Mouse (Mus musculus): ENCODE measurements around the gene Acbd3. TPM values are rescaled to one million over a fixed set of nuclear protein-coding genes. Genes with fewer than 3 reads are reported as not detected.

The Acbd3 gene
- polyA plus RNA-seq (2016; fragmentation: Nextera tagmentation; extraction: Ambion mirVana): 29.2 and 29.7 TPM in 2 replicates

GRCm38 (mm10) chr1:180725704-180726179 lies at the start of gene Acbd3:
Gene Acbd3, plus strand, starts transcription at chr1:180726043.
- no peaks in the 10 kb centered on the region for H3K9me3 ChIP-seq (replicated peaks)
- peak within 1 kb of the TSS; percentile 93 for H3K27ac ChIP-seq (ENCODE audit: poor library complexity, severe bottlenecking)
- H3K4me1 ChIP-seq (replicated peaks): peaks cover 33% of the 10 kb centered on the region
- peak within 1 kb of the TSS; percentile 83 for H3K4me3 ChIP-seq
- peak within 1 kb of the TSS; percentile 86 for H3K4me2 ChIP-seq
- H3K9ac ChIP-seq: peak within 1 kb of the TSS; percentile 94
- 0% methylated on average over 52 of the region's 52 CpGs for WGBS
- no peaks in the 10 kb centered on the region for H3K27me3 ChIP-seq (replicated peaks)
- no peaks in the 10 kb centered on the region for H3K36me3 ChIP-seq
- ATAC-seq (ENCODE audit: insufficient number of reproducible peaks, low FRiP score): peak; percentile 97

GRCm38 (mm10) chr1:180691284-180691683 lies 34.6 kb upstream of the Acbd3 start:
- WGBS: 83% methylated on average over 7 of the region's 7 CpGs
- Histone ChIP-seq H3K9ac (no peak overlapping the region), H3K9me3 (replicated peaks) (no peaks in the 10 kb centered on the region), H3K4me1 (replicated peaks) (peaks cover 1% of the 10 kb centered on the region; the same call in 1 of the 2 replicates), H3K36me3 (peaks cover 43% of the 10 kb centered on the region), H3K4me2 (no peak overlapping the region), H3K27ac (ENCODE audit: poor library complexity, severe bottlenecking) (no peak overlapping the region), H3K27me3 (replicated peaks) (peaks cover 21% of the 10 kb centered on the region), H3K4me3 (no peak overlapping the region)
- ATAC-seq (ENCODE audit: insufficient number of reproducible peaks, low FRiP score): no peak

- peak within 1 kb of the TSS; percentile 59 for H3K9ac ChIP-seq
- H3K27ac ChIP-seq (ENCODE audit: poor library complexity, severe bottlenecking): no peak within 1 kb of the TSS
- H3K4me2 ChIP-seq: peak within 1 kb of the TSS; percentile 77
- H3K9me3 ChIP-seq (replicated peaks): no peaks in the 10 kb centered on the region
- H3K4me3 ChIP-seq: peak within 1 kb of the TSS; percentile 52
- no peak for ATAC-seq (ENCODE audit: insufficient number of reproducible peaks, low FRiP score)
- H3K27me3 ChIP-seq (replicated peaks): peaks cover 58% of the 10 kb centered on the region
- peaks cover 7% of the 10 kb centered on the region for H3K36me3 ChIP-seq
- WGBS: under 1% methylated on average over 78 of the region's 79 CpGs
- H3K4me1 ChIP-seq (replicated peaks): peaks cover 12% of the 10 kb centered on the region; the same call in 1 of the 2 replicates
Observed at GRCm38 (mm10) chr1:180696626-180697352, 29.1 kb upstream of the Acbd3 start, which contains the start of gene Mixl1. Gene Mixl1, minus strand, starts transcription at chr1:180697034.

GRCm38 (mm10) chr1:180698063-180698462 lies 27.8 kb upstream of the Acbd3 start:
- no peak overlapping the region for H3K27ac ChIP-seq (ENCODE audit: poor library complexity, severe bottlenecking)
- H3K27me3 ChIP-seq (replicated peaks): peaks cover 63% of the 10 kb centered on the region
- WGBS: 55% methylated on average over 5 of the region's 5 CpGs
- no peak overlapping the region for H3K4me3 ChIP-seq
- no peaks in the 10 kb centered on the region for H3K9me3 ChIP-seq (replicated peaks)
- ATAC-seq (ENCODE audit: insufficient number of reproducible peaks, low FRiP score): no peak
- peaks cover 12% of the 10 kb centered on the region; the same call in 1 of the 2 replicates for H3K4me1 ChIP-seq (replicated peaks)
- no peaks in the 10 kb centered on the region for H3K36me3 ChIP-seq
- H3K4me2 ChIP-seq: no peak overlapping the region
- no peak overlapping the region for H3K9ac ChIP-seq

- Histone ChIP-seq H3K9me3 (replicated peaks) (no peaks in the 10 kb centered on the region), H3K27me3 (replicated peaks) (peaks cover 29% of the 10 kb centered on the region), H3K4me3 (peak overlapping the region; percentile 29), H3K4me2 (peak overlapping the region; percentile 61), H3K9ac (peak overlapping the region; percentile 46; the same call in 1 of the 2 replicates), H3K4me1 (replicated peaks) (no peaks in the 10 kb centered on the region), H3K27ac (ENCODE audit: poor library complexity, severe bottlenecking) (no peak overlapping the region), H3K36me3 (no peaks in the 10 kb centered on the region)
- WGBS: 30% methylated on average over 6 of the region's 6 CpGs
- no peak for ATAC-seq (ENCODE audit: insufficient number of reproducible peaks, low FRiP score)
Observed at GRCm38 (mm10) chr1:180703400-180703799, 22.4 kb upstream of the Acbd3 start.

GRCm38 (mm10) chr1:180707368-180707767 lies 18.5 kb upstream of the Acbd3 start:
- Histone ChIP-seq H3K27me3 (replicated peaks) (peaks cover 12% of the 10 kb centered on the region), H3K9me3 (replicated peaks) (no peaks in the 10 kb centered on the region), H3K4me2 (no peak overlapping the region), H3K27ac (ENCODE audit: poor library complexity, severe bottlenecking) (no peak overlapping the region), H3K4me3 (no peak overlapping the region), H3K4me1 (replicated peaks) (peaks cover 5% of the 10 kb centered on the region; the same call in 1 of the 2 replicates), H3K9ac (no peak overlapping the region), H3K36me3 (no peaks in the 10 kb centered on the region)
- 38% methylated on average over 3 of the region's 3 CpGs for WGBS
- ATAC-seq (ENCODE audit: insufficient number of reproducible peaks, low FRiP score): no peak

GRCm38 (mm10) chr1:180707813-180708212 lies 18.0 kb upstream of the Acbd3 start:
- peaks cover 8% of the 10 kb centered on the region for H3K27me3 ChIP-seq (replicated peaks)
- no peak overlapping the region for H3K4me2 ChIP-seq
- H3K4me3 ChIP-seq: no peak overlapping the region
- 74% methylated on average over 3 of the region's 3 CpGs for WGBS
- no peak overlapping the region for H3K27ac ChIP-seq (ENCODE audit: poor library complexity, severe bottlenecking)
- no peak overlapping the region for H3K9ac ChIP-seq
- H3K36me3 ChIP-seq: no peaks in the 10 kb centered on the region
- ATAC-seq (ENCODE audit: insufficient number of reproducible peaks, low FRiP score): no peak
- H3K9me3 ChIP-seq (replicated peaks): no peaks in the 10 kb centered on the region
- peaks cover 5% of the 10 kb centered on the region; the same call in 1 of the 2 replicates for H3K4me1 ChIP-seq (replicated peaks)

GRCm38 (mm10) chr1:180708935-180709776 lies 16.7 kb upstream of the Acbd3 start:
- Histone ChIP-seq H3K4me2 (no peak overlapping the region), H3K4me1 (replicated peaks) (peaks cover 5% of the 10 kb centered on the region; the same call in 1 of the 2 replicates), H3K27me3 (replicated peaks) (peaks cover 10% of the 10 kb centered on the region), H3K9ac (no peak overlapping the region), H3K9me3 (replicated peaks) (no peaks in the 10 kb centered on the region), H3K27ac (ENCODE audit: poor library complexity, severe bottlenecking) (no peak overlapping the region), H3K36me3 (no peaks in the 10 kb centered on the region), H3K4me3 (no peak overlapping the region)
- WGBS: 39% methylated on average over 14 of the region's 14 CpGs
- no peak for ATAC-seq (ENCODE audit: insufficient number of reproducible peaks, low FRiP score)

- H3K27ac ChIP-seq (ENCODE audit: poor library complexity, severe bottlenecking): no peak overlapping the region
- 0 out of 2 replicates have a peak, but pooled peaks cover 1% of the 10 kb centered on the region for H3K4me1 ChIP-seq (replicated peaks)
- H3K4me3 ChIP-seq: no peak overlapping the region
- H3K9ac ChIP-seq: no peak overlapping the region
- H3K36me3 ChIP-seq: no peaks in the 10 kb centered on the region
- H3K9me3 ChIP-seq (replicated peaks): no peaks in the 10 kb centered on the region
- 0 out of 2 replicates have a peak, but pooled peaks cover 4% of the 10 kb centered on the region for H3K27me3 ChIP-seq (replicated peaks)
- 77% methylated on average over 5 of the region's 5 CpGs for WGBS
- no peak overlapping the region for H3K4me2 ChIP-seq
- no peak for ATAC-seq (ENCODE audit: insufficient number of reproducible peaks, low FRiP score)
Observed at GRCm38 (mm10) chr1:180718756-180719155, 7.1 kb upstream of the Acbd3 start.

GRCm38 (mm10) chr1:180719483-180719882 lies 6.4 kb upstream of the Acbd3 start:
- Histone ChIP-seq H3K9me3 (replicated peaks) (no peaks in the 10 kb centered on the region), H3K27me3 (replicated peaks) (no peaks in the 10 kb centered on the region), H3K36me3 (no peaks in the 10 kb centered on the region), H3K27ac (ENCODE audit: poor library complexity, severe bottlenecking) (no peak overlapping the region), H3K4me1 (replicated peaks) (0 out of 2 replicates have a peak, but pooled peaks cover 3% of the 10 kb centered on the region), H3K4me2 (no peak overlapping the region), H3K4me3 (no peak overlapping the region), H3K9ac (no peak overlapping the region)
- WGBS: 72% methylated on average over 6 of the region's 6 CpGs
- no peak for ATAC-seq (ENCODE audit: insufficient number of reproducible peaks, low FRiP score)
